Mouse (Mus musculus) MN1 (cell line): Measurements from ENCODE around the gene Map2k4.

Experiments used
- DNase-seq: peaks from one replicate; pipeline ENCODE4 v3.0.0-alpha.2; 2016; ENCODE audit warnings: low spot score

Map2k4 gene

DNA sequence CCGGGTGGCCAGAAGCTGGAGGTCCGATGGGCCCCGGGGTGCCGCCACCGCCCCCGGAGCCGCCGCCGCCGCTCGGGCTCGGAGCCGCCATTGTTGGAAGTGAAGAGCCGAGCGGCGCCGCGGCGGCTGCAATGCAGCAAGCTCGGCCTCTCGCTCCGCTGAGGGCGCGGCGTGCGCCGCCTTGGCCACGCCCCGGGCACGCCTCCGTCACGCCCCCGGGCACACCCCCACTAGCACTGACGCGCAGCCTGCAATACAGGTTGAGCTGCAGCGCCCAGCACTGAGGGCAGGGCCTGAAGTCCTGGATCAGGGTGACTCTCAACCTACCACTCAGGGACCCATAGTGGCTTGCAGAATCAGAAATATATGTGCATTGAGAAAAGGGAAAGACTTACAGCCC lies at the start of gene Map2k4:
Map2k4 (minus strand) TSS at position 144 of the 400 bp plus-strand sequence.
- peak; percentile 93 for DNase-seq

GRCm38 (mm10) chr11:65824556-65824955 lies 36.5 kb upstream of the Map2k4 start:
- no peak for DNase-seq

- peak; percentile 36 for DNase-seq
Observed at GRCm38 (mm10) chr11:65820877-65821276, 32.8 kb upstream of the Map2k4 start.

GRCm38 (mm10) chr11:65820280-65820679 lies 32.2 kb upstream of the Map2k4 start:
- no peak for DNase-seq

DNA sequence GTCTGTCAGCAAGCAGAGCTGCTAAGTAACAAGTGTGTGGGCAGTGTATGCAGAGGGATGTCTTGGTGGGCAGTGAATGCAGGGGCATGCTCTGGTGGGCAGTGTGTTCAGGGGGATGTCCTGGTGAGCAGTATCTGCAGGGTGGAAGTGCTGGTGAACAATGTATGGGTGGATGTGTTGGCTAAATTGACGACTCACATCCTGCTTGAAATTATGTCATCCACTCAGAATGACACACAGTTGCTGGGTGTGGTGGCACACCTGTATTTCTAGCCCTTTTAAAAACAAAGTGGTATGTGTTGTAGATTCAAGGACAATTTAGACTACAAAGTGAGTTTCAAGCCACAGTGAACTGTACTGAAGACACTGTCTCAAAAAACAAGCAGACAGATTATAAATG lies 30.1 kb upstream of the Map2k4 start:
- DNase-seq: no peak

DNA sequence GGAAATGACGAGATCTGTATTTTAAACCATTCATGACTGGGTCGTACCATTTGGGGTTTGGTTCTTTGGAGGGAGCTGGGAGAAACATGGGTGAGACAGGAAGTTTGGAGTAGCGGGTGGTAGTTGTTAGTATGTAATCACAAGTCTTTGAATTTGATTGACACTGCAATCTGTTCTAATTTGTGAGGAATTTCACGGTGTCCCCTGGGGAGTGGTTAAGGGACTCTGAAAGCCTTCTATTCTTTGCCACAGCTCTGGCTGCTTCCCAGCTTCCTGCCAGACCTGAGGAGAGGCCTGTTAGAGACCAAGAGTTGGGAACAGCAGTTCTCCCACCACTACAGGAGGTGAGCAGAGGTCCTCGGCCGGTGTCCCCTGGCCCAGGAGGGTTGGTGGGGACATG lies 28.1 kb upstream of the Map2k4 start:
- no peak for DNase-seq

DNA sequence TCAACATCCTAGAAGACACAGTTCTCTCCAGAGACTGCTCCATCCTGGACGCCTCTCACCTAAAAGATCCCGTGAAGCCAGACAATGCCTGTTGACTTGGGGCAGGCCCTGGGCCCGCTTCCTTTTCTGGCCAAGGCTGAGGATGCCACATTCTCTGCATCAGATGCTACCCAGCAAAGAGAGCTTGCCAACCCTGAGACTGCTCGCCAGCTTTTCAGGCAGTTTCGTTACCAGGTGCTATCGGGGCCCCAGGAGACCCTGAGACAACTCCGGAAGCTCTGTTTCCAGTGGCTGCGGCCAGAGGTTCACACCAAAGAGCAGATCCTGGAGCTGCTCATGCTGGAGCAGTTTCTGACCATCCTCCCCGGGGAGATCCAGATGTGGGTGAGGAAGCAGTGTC lies 26.3 kb upstream of the Map2k4 start:
- DNase-seq: no peak

DNA sequence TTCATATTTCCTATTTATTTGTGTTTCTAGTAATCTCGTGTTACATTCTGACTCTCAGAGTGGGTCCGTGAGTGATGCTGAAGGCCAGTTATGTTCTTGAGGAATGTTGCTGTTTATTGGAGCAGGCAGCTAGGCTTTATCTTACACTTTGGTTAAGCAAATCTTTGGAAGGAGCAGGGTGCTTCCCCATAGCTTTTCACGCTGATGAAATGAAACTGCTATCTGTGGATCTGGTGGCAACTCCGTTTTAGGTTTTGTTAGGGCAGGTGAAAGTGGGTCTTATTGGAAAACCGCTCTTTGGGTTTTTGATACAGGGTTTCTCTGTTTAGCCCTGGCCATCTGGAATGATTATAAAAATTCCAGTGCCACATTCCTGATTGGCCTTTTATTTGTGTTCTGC lies 24.0 kb upstream of the Map2k4 start:
- no peak for DNase-seq

- DNase-seq: no peak
Observed at GRCm38 (mm10) chr11:65807601-65808000, 19.5 kb upstream of the Map2k4 start.

GRCm38 (mm10) chr11:65806909-65807504 lies 18.9 kb upstream of the Map2k4 start, which contains the start of gene Zkscan6:
TSS of gene Zkscan6 (plus strand) at chr11:65807175.
- peak; percentile 89 for DNase-seq

GRCm38 (mm10) chr11:65806321-65806904 lies 18.3 kb upstream of the Map2k4 start:
- peak; percentile 50 for DNase-seq

DNA sequence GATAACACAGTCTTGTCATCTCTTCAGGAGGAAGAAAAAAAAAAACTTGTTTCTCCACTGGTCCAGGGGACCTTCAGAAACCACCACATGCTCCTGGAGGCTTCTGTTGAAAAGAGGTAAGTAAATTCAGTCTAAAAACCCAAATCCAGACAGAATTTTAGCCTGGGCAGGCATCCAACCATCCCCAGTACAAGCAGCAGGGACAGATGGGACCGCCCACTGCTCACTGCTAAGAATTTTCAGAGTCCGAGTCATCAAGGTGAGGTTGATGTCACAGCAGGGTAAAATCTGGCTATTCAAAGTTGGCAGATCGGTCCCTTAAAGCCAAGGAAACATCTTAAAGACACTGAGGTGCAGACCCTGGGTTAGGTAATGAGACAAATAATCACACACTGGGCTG lies 13.8 kb upstream of the Map2k4 start:
- DNase-seq: no peak

GRCm38 (mm10) chr11:65795896-65796295 lies 7.8 kb upstream of the Map2k4 start:
- no peak for DNase-seq

GRCm38 (mm10) chr11:65794428-65795219 lies 6.5 kb upstream of the Map2k4 start:
- DNase-seq: no peak

- peak; percentile 41 for DNase-seq
Observed at GRCm38 (mm10) chr11:65787421-65788151, 511 bp downstream of the Map2k4 start.

GRCm38 (mm10) chr11:65786160-65786559 lies 1.9 kb downstream of the Map2k4 start:
- DNase-seq: no peak

GRCm38 (mm10) chr11:65781596-65781995 lies 6.5 kb downstream of the Map2k4 start:
- no peak for DNase-seq

DNA sequence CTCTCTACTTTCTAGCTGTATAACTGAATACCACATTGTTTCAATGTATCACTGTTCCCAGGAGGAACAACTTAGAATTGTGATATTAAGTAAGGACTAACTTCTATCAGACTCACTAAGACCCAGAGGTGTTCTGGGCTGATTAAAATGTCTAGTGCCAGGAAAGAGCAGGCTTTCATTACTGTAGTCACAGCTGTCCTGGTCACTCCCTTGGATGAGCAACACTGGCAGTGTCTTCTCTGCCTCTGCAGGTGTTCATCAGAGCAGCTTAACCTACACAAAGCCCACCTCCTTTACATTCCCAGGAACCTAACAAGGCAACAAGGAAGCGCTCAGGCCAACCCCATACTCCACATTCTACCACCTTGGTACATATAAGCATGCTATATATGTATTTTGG lies 8.5 kb downstream of the Map2k4 start:
- DNase-seq: no peak

DNA sequence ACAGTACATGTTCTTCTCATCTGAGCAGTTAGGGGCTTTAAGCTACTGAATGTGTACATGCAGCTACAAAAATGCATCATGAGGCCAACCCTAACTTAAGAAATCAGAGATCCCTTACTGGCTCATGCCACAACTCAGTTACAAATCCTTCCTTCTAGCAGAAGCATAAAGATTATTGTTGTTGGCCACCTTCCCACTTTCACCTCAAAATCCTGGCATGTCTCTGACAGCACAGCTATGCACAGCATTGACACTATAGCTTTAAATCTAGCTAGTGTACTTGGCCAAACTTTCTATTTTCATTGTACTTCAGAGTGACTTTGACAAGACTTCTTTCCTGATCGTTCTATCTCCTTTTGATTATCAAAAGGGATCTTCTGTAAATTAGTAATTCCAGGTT lies 9.0 kb downstream of the Map2k4 start:
- no peak for DNase-seq

- no peak for DNase-seq
Observed at GRCm38 (mm10) chr11:65777810-65778209, 10.3 kb downstream of the Map2k4 start.

- no peak for DNase-seq
Observed at GRCm38 (mm10) chr11:65776906-65777611, 11.0 kb downstream of the Map2k4 start.
